Mouse (Mus musculus) lung, adult 2 months (tissue): ENCODE results near the gene Tbl3.

Experiments used
- CTCF ChIP-seq: fragments of 200-500 bp; IDR thresholded peaks from 2 replicates; pipeline ENCODE4 v1.5.1; 2011; ENCODE audit warnings: mild to moderate bottlenecking, low read length, control low read depth; ENCODE audit not compliant: insufficient read depth
- POLR2A ChIP-seq: fragments of 200-500 bp; IDR thresholded peaks from 2 replicates; pipeline ENCODE4 v1.6.1; 2011; ENCODE audit warnings: low read depth, mild to moderate bottlenecking, control low read depth, low read length, borderline replicate concordance; ENCODE audit errors: extremely low read depth

GRCm38 (mm10) chr17:24743896-24744295, 36.4 kb upstream of the Tbl3 start:
- TF ChIP-seq CTCF (no peak), POLR2A (no peak)
